Comparison of ENCODE assay signal across 8 mouse cellular contexts in the genomic region with DNA sequence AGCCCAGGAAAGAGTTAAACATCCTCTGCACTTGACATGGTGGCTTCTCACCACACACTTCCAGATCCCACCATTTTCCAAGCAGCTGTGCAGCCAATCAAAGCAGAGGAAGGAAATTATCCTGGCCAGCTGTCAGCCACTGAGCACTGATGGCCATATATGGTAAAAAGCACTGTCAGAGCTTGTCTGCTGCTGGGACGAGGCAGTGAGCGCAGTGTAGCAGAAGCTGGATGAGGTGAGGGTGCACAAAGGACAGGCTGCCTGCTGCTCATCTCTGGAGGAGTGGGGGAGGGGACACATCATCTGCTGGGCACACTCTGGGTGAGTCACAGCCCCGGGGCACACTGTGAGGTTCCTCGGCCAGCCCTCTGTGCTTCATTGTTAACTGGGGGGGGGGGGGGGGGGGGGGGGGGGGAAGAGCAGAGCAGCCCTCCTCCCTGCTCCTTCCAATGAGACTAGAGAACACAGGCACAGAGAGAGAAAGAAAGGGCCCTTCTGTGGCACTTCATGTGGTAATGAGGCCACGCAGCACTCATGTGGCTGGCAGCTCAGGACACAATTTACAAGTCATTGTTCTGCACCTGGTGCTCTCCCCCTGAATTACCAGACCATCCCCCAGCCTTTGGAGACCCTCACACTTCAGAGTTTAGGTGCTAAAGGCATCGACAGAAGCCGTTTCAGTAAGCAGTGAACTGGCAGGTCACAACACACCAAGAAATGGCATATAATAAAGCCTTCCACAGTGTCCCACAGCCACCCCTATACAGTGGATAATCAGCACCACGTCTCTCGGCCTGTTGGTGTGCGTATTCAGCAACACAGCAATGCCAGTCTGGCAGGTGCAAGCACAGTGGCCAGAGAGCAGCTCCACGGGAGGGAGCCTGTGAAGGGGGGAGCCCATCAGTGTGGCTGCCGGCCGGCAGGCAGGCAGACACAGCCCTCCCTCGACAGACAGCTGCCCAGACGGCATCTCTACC. TPM values are rescaled to one million over a fixed set of nuclear protein-coding genes. Genes with fewer than 3 reads are reported as not detected.
DNase-seq lines count a peak whose midpoint lies in the region; ATAC-seq lines count a peak whose summit lies in the region.

No protein-coding gene starts in this region.

- no peaks in the 10 kb centered on the region for H3K9me3 ChIP-seq in limb, embryonic 15.5 days
- H3K9me3 ChIP-seq in midbrain, embryonic 15.5 days = no peaks in the 10 kb centered on the region
- no peaks in the 10 kb centered on the region for H3K9me3 ChIP-seq in stomach, embryonic 14.5 days (ENCODE audit: control insufficient read depth, low read depth, low read length)

- H3K36me3 ChIP-seq in limb, embryonic 15.5 days = peaks cover 14% of the 10 kb centered on the region
- H3K36me3 ChIP-seq in midbrain, embryonic 15.5 days (replicated peaks) = peaks cover 4% of the 10 kb centered on the region; the same call in 1 of the 2 replicates
- no peaks in the 10 kb centered on the region for H3K36me3 ChIP-seq in stomach, embryonic 14.5 days (ENCODE audit: control insufficient read depth, insufficient read depth, low read length)

- peak; percentile 67 for DNase-seq in urinary bladder, postnatal 14 days (ENCODE audit: low spot score)
- DNase-seq in urinary bladder, adult 2 months (ENCODE audit: low spot score) = no peak
- peak; percentile 81 for DNase-seq in embryo, embryonic 9.5 days (ENCODE audit: extremely low spot score)
- DNase-seq in heart, adult 9 months (ENCODE audit: low spot score in 2 of 2) = peak; percentile 85 to 89
- peak; percentile 62 for DNase-seq in kidney, adult 9 months

- ATAC-seq in limb, embryonic 15.5 days (ENCODE audit: insufficient number of reproducible peaks, low FRiP score, low TSS enrichment, low read depth) = peak; percentile 81
- ATAC-seq in midbrain, embryonic 15.5 days (replicated peaks) = peak; percentile 91
- peak; percentile 82 for ATAC-seq in stomach, embryonic 14.5 days (ENCODE audit: insufficient number of reproducible peaks, insufficient read depth, low FRiP score, low read depth)

- WGBS in limb, embryonic 15.5 days = 10% methylated on average over 14 of the region's 15 CpGs
- 3% methylated on average over 13 of the region's 15 CpGs for WGBS in midbrain, embryonic 15.5 days
- 15% methylated on average over 15 of the region's 15 CpGs for WGBS in stomach, embryonic 14.5 days

- peak overlapping the region; percentile 13 for H3K4me3 ChIP-seq in limb, embryonic 15.5 days
- H3K4me3 ChIP-seq in midbrain, embryonic 15.5 days = peak overlapping the region; percentile 17
- peak overlapping the region; percentile 12; the same call in 1 of the 2 replicates for H3K4me3 ChIP-seq in stomach, embryonic 14.5 days (ENCODE audit: low read depth, low read length)

- H3K27me3 ChIP-seq in limb, embryonic 15.5 days = no peaks in the 10 kb centered on the region
- no peaks in the 10 kb centered on the region for H3K27me3 ChIP-seq in midbrain, embryonic 15.5 days (replicated peaks)
- H3K27me3 ChIP-seq in stomach, embryonic 14.5 days (ENCODE audit: control insufficient read depth, insufficient read depth, low read length) = no peaks in the 10 kb centered on the region

- no peak overlapping the region; the same call in 1 of the 2 replicates for H3K9ac ChIP-seq in limb, embryonic 15.5 days
- peak overlapping the region; percentile 41 for H3K9ac ChIP-seq in midbrain, embryonic 15.5 days
- peak overlapping the region; percentile 11; the same call in 1 of the 2 replicates for H3K9ac ChIP-seq in stomach, embryonic 14.5 days (replicated peaks; ENCODE audit: low read depth, low read length)

- peaks cover 67% of the 10 kb centered on the region for H3K4me1 ChIP-seq in limb, embryonic 15.5 days
- H3K4me1 ChIP-seq in midbrain, embryonic 15.5 days = peaks cover 72% of the 10 kb centered on the region
- peaks cover 58% of the 10 kb centered on the region for H3K4me1 ChIP-seq in stomach, embryonic 14.5 days (ENCODE audit: control insufficient read depth, insufficient read depth, low read length)

- peak overlapping the region; percentile 81 for H3K27ac ChIP-seq in limb, embryonic 15.5 days
- H3K27ac ChIP-seq in midbrain, embryonic 15.5 days = peak overlapping the region; percentile 99
- peak overlapping the region; percentile 92 for H3K27ac ChIP-seq in stomach, embryonic 14.5 days (ENCODE audit: low read length)

- H3K4me2 ChIP-seq in limb, embryonic 15.5 days = peak overlapping the region; percentile 33
- H3K4me2 ChIP-seq in midbrain, embryonic 15.5 days = peak overlapping the region; percentile 47
- H3K4me2 ChIP-seq in stomach, embryonic 14.5 days (replicated peaks; ENCODE audit: low read depth, low read length) = peak overlapping the region; percentile 37

RNA-seq across cellular contexts. Expression of a gene that starts 35.3 kb away (rescaled TPM):
- polyA plus RNA-seq in urinary bladder, adult 2 months (2012; rRNA removed) = 116 and 159 TPM in 2 replicates
- 98.4 and 105 TPM in 2 replicates for polyA plus RNA-seq in limb, embryonic 15.5 days (2015; fragmentation: Nextera tagmentation; extraction: Ambion mirVana)
- 198 and 206 TPM in 2 replicates for polyA plus RNA-seq in midbrain, embryonic 15.5 days (2015; fragmentation: Nextera tagmentation; extraction: Ambion mirVana)
- 131 and 145 TPM in 2 replicates for polyA plus RNA-seq in stomach, embryonic 14.5 days (2014; fragmentation: Nextera tagmentation; extraction: Ambion mirVana)

RNA-seq across cellular contexts. Expression of a gene that starts 40.8 kb away (rescaled TPM):
- polyA plus RNA-seq in urinary bladder, adult 2 months (2012; rRNA removed) = 8.2 and 10.4 TPM in 2 replicates
- polyA plus RNA-seq in limb, embryonic 15.5 days (2015; fragmentation: Nextera tagmentation; extraction: Ambion mirVana) = 5.5 and 8.3 TPM in 2 replicates
- polyA plus RNA-seq in midbrain, embryonic 15.5 days (2015; fragmentation: Nextera tagmentation; extraction: Ambion mirVana) = 2.4 and 2.8 TPM in 2 replicates
- polyA plus RNA-seq in stomach, embryonic 14.5 days (2014; fragmentation: Nextera tagmentation; extraction: Ambion mirVana) = 2.9 and 4.5 TPM in 2 replicates
